Mouse (Mus musculus) olfactory bulb, adult 2 months (tissue): ENCODE data around the gene A630001G21Rik.

ENCODE experiments used
- CTCF ChIP-seq: fragments of 200-500 bp; IDR thresholded peaks from 2 replicates; pipeline ENCODE4 v1.5.1; 2012; ENCODE audit warnings: low read depth, mild to moderate bottlenecking, low read length, moderate library complexity; ENCODE audit not compliant: insufficient read depth
- POLR2A ChIP-seq: fragments of 200-500 bp; IDR thresholded peaks from 2 replicates; pipeline ENCODE4 v1.6.1; 2012; ENCODE audit warnings: mild to moderate bottlenecking, low read depth, low read length, moderate library complexity; ENCODE audit not compliant: insufficient read depth

GRCm38 (mm10) chr1:85716447-85717027 is 61.9 kb downstream of the A630001G21Rik start:
- no peak for TF ChIP-seq POLR2A
- no peak for TF ChIP-seq CTCF
